Mouse (Mus musculus) midbrain, embryonic 10.5 days (tissue): ENCODE measurements around the gene Pbx1. TPM values are rescaled to one million over a fixed set of nuclear protein-coding genes. Genes with fewer than 3 reads are reported as not detected.

Experiments
- DNase-seq: peaks from one replicate; pipeline ENCODE4 v3.0.0-alpha.2; 2017; ENCODE audit warnings: low spot score
- H3K27ac ChIP-seq: fragments of 300-500 bp; sonication (generic); replicated peaks from 2 replicates; pipeline ENCODE4 v1.5.1; 2016; ENCODE audit warnings: mild to moderate bottlenecking
- H3K27me3 ChIP-seq: fragments of 300-500 bp; sonication (generic); 2 replicates; pipeline ENCODE4 v1.6.1; 2016; ENCODE audit warnings: low read depth, mild to moderate bottlenecking; ENCODE audit not compliant: poor library complexity, severe bottlenecking
- H3K36me3 ChIP-seq: fragments of 300-500 bp; sonication (generic); 2 replicates; pipeline ENCODE4 v1.6.1; 2016; ENCODE audit warnings: mild to moderate bottlenecking, moderate library complexity
- H3K4me1 ChIP-seq: fragments of 300-500 bp; sonication (generic); 2 replicates; pipeline ENCODE4 v1.6.1; 2016
- H3K4me3 ChIP-seq: fragments of 300-500 bp; sonication (generic); 2 replicates; pipeline ENCODE4 v1.5.1; 2016; ENCODE audit warnings: mild to moderate bottlenecking, moderate library complexity
- H3K9me3 ChIP-seq: fragments of 300-500 bp; sonication (generic); replicated peaks from 2 replicates; pipeline ENCODE4 v1.6.1; 2016; ENCODE audit warnings: mild to moderate bottlenecking
- WGBS: fragments of 180-500 bp; shearing (Covaris S2); methylation state at CpG from one replicate; pipeline ENCODE4 v1.1.7; 2016; 5-methylcytosine and 5-hydroxymethylcytosine counted together
- polyA plus RNA-seq: library from polyadenylated mRNA; unstranded; fragments of >200 nt; fragmentation: Nextera tagmentation; extraction: Ambion mirVana; gene quantifications from 2 replicates; pipeline ENCODE4 v1.2.1, GENCODE M21; 2016

The Pbx1 gene
- polyA plus RNA-seq, 1 experiment from 2014 or later = 34.9 TPM

DNA sequence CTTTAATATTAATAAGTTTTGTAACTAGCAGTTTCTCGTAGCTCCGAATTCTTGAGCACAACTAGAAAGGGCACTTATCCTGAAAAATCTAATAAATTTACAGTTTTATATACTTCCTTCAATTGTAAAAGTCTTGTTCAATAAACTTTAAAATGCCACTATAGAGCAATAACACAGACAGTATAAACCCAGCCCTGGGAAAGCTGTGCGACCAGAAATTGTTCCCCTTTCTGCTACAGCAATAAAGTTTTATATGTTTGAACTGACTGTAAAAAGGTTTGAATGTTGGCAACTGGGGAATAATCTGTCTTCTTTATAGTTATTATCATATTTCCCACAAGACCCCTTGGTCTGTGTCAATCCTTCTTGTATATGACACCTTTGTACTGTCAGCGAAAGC, 136.3 kb downstream of the Pbx1 start:
- no peak overlapping the region for H3K27ac ChIP-seq
- DNase-seq = no peak
- H3K4me3 ChIP-seq = no peak overlapping the region
- H3K9me3 ChIP-seq = no peaks in the 10 kb centered on the region
- H3K36me3 ChIP-seq = peaks cover 23% of the 10 kb centered on the region
- no peaks in the 10 kb centered on the region for H3K27me3 ChIP-seq
- peaks cover 30% of the 10 kb centered on the region for H3K4me1 ChIP-seq
- WGBS = 97% methylated on average over 4 of the region's 4 CpGs

DNA sequence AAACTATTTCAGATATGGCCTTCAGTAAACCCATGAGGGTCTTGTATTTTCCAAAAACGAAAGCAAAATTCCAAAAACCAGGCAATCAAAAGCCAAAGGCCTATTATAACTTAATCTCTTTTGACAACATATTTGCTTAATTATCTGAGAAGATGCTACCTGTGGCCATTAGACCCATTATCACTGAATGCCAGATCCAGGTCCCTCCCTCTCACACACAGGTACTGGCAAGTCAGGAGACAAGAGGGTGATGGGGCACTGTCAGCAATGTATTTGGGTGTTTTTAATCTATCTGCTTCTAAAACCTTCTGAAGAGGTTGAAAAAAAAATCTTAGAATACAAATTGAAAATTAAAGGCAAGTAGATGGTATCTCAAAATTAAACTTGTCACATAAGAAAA, 138.4 kb downstream of the Pbx1 start:
- Histone ChIP-seq H3K4me3 (no peak overlapping the region), H3K36me3 (peaks cover 9% of the 10 kb centered on the region), H3K27ac (no peak overlapping the region), H3K27me3 (no peaks in the 10 kb centered on the region), H3K9me3 (no peaks in the 10 kb centered on the region), H3K4me1 (peaks cover 47% of the 10 kb centered on the region)
- 84% methylated on average over 1 of the region's 1 CpGs for WGBS
- DNase-seq = no peak

DNA sequence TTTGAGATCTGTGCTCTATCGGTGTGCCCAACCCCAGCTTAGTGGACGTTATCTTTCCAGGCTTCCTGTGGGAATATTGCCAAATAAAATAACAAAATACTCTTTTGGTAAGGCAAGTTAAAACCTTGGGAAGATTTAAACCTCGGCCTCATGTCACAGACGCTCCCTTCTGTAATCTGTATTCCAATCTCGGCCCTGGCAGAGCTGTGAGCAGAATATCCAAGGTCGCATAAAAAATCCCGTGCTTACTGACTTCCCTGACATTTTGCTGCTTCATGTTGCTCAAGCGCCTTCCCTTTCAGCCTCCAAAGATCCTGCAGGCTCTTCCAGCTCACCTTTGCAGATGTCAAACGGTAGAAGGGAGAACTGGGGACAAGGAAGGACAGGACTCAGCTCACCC, 140.0 kb downstream of the Pbx1 start:
- Histone ChIP-seq H3K4me3 (no peak overlapping the region), H3K27ac (peak overlapping the region; percentile 72; the same call in 1 of the 2 replicates), H3K4me1 (peaks cover 63% of the 10 kb centered on the region), H3K36me3 (no peaks in the 10 kb centered on the region), H3K9me3 (no peaks in the 10 kb centered on the region), H3K27me3 (no peaks in the 10 kb centered on the region)
- 84% methylated on average over 9 of the region's 9 CpGs for WGBS
- DNase-seq = no peak

DNA sequence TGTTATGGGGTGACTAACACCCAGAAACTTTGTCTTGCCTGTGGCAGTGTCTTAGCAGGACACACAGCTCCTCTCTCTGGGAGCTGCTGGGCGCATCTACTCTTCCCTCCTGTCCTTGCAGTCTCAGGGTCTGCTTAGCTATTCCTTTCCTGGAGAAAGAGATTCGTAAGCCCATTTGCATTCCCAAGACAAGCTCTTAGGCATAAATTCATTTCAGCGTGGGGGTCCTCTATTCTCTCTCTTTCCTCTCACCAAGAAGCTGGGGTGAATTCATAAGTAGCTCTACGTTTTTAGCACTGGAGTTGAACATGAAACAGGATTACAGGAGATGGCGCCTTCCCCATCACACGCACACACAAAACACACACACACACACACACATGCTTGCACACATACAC, 140.4 kb downstream of the Pbx1 start:
- Histone ChIP-seq H3K9me3 (no peaks in the 10 kb centered on the region), H3K27ac (peak overlapping the region; percentile 72), H3K4me1 (peaks cover 68% of the 10 kb centered on the region), H3K4me3 (no peak overlapping the region), H3K27me3 (no peaks in the 10 kb centered on the region), H3K36me3 (no peaks in the 10 kb centered on the region)
- 79% methylated on average over 6 of the region's 6 CpGs for WGBS
- no peak for DNase-seq

DNA sequence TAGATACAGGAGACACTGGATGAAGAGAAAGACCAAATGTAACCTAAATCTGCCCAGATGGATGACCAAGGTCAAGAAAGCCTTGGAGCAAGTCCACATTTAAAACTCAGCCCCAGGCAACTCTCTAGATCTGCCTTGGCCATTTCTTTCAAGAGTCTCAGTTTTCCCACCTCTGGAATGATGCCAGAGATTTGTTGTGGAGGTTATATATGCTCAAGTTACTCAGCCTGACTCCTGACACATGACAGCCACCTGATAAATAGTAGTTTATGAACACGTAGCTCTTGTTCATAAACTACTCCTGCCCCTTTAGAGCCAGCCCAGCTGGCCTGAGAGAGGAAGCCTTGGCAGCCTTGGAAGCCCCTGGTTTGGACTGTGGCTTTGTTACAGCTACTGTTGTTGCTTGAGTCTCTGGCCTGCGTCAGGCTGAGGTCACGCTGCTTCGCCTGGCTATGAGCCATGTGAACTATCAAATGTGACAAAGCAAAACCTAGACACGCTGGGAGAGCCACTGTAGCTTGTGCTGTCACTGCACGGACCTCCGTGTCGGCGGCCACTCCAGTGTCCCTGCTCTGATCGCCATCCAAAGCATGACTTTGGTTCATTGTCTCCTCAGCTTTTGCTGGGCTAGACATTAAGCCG, 140.9 kb downstream of the Pbx1 start:
- Histone ChIP-seq H3K4me1 (peaks cover 69% of the 10 kb centered on the region), H3K9me3 (no peaks in the 10 kb centered on the region), H3K4me3 (no peak overlapping the region), H3K36me3 (no peaks in the 10 kb centered on the region), H3K27ac (peak overlapping the region; percentile 91), H3K27me3 (no peaks in the 10 kb centered on the region)
- no peak for DNase-seq
- 89% methylated on average over 11 of the region's 11 CpGs for WGBS

DNA sequence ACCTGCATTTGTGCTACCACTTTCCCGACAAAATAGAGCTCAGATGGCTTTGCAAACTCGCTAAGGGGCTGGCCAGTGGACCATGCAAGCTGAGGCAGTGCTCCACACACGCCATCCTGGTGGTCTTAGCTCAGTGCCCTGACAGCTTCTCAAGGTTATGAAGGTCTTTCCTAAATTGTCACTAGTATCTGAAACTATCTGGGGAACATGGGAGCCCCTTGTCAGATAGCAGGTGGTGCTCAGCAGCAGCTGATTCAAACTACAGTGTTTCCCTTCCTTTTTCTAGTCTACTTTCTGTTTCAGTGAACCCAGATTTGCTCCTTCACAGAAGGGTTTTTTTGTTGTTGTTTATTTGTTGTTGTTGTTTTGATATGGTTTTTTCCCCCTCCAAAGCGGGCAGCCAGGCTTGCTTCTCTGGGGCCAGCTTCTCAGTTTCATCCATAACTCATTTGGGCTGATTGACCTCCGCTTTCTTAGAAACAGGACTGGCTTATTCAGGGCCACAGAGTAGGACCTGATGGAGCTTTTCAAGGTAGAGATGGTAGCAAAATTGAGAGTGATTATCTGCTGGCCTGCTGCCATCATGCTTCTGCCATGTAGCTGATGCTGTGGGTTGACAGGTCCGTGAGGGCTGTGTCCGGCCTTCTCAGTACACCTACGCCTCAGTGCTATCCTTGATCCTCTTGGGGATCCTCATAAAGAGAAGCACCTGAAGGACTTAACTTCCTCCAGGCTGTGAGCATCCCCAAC, 141.7 kb downstream of the Pbx1 start:
- Histone ChIP-seq H3K36me3 (no peaks in the 10 kb centered on the region), H3K4me3 (no peak overlapping the region), H3K27me3 (no peaks in the 10 kb centered on the region), H3K9me3 (no peaks in the 10 kb centered on the region), H3K27ac (peak overlapping the region; percentile 91), H3K4me1 (peaks cover 75% of the 10 kb centered on the region)
- no peak for DNase-seq
- WGBS = 84% methylated on average over 8 of the region's 8 CpGs

DNA sequence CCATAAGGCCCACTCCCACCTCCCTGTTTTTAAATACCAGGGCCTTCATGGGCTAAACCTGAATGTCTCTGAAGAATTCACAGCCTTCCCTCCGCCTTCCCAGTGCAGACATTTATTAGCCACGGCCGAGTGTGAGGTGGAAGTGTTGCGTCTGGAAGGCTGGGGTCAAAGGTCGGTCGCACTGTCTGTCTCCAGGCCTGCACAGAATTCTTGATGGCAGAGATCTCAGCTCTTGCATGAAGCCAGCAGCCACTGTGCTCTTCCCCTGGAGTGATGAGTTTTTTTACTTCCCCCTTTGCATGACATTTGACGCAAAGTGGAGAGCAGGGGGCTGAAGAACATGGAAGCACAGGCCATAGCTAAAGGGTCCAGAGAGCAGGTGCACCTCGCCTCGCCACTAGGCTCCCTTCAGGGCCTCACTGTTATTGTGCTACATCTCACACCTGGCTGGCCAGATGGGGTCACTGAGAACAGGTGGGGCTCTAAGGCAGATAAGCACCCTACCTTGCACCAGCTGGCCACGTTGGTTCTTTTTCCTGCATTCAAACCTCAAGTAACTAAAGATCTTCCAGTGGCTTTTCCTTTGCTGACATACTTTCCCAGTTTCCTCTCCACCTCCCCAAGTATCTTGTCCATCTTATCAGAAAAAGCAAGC, 143.1 kb downstream of the Pbx1 start:
- peaks cover 89% of the 10 kb centered on the region for H3K4me1 ChIP-seq
- 0 out of 2 replicates have a peak overlapping the region, but pooled peaks have one; percentile 36 for H3K4me3 ChIP-seq
- H3K36me3 ChIP-seq = no peaks in the 10 kb centered on the region
- peak overlapping the region; percentile 91 for H3K27ac ChIP-seq
- H3K27me3 ChIP-seq = no peaks in the 10 kb centered on the region
- DNase-seq = peak; percentile 32
- H3K9me3 ChIP-seq = no peaks in the 10 kb centered on the region
- 47% methylated on average over 10 of the region's 10 CpGs for WGBS

DNA sequence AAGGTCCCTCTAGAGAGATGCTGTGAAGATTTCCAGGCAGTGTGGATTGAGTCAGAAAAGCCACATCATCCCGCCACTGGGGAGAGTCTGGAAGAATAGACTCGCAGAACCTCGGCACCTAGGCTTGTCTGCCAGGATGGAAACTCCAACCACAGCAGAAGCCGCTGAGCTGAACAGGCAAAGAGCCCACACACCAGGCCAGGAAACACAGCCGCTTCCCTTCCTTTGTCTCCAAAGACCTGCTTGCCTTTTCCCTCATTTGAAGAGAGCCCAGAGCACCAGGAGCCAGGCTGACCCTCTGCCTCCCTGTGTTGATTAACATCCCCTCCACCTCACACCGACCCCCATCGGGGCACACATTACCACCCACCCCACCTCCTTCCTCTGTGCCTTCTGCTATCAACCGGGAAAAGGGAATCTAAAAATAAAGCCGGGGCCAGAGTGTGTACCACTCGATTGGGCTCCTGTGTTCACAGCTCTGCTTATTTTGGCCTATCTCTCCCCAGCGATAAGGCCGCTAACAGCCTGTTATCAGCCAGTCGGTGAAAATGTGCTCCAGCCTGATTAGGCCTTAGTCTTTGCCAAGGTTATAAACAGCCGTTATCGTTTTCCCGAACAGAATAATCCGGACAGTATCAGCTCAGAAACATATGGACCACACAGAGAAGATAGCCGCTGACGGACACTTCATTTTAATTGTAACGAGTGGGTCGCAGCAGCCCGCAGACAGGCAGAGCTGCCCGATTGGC, 144.1 kb downstream of the Pbx1 start:
- Histone ChIP-seq H3K36me3 (no peaks in the 10 kb centered on the region), H3K9me3 (no peaks in the 10 kb centered on the region), H3K27me3 (no peaks in the 10 kb centered on the region), H3K4me1 (peaks cover 99% of the 10 kb centered on the region), H3K27ac (peak overlapping the region; percentile 91), H3K4me3 (peak overlapping the region; percentile 36)
- peak; percentile 57 for DNase-seq
- WGBS = 44% methylated on average over 23 of the region's 23 CpGs

DNA sequence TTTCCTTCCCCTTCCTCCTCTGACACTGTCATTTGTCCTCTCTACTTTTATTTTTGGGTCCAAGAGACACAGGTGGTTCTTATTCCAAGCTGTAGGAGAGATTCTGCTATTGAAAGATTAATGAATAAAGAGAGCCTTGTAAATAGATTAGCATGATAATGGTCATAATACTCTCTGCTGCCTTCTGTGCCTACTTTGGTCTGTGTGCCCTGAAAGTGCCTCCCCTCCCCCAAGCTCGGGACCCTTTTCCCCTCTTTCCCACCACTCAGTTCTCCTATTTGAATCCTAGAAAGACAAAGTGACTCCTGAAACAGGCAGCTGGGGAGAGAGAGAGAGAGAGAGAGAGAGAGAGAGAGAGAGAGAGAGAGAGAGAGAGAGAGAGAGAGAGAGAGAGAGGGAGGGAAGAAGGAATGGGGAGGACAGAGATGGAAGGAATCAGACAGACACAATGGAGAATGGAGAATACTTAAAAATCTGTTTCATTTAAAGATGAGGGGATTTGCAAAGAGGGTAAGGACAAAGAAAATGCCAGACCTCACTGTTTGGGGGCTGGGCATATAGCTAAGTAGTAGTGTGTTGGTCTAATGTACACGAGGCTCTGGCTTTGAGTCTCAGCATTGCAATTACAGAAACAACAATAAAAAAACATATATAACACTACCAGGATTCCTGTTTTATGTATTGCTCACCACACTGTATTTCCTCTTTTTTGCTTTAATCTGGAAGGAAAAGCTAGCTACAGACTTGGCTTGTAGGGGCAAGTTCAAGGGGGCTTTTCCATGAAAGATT, 145.0 kb downstream of the Pbx1 start:
- peak; percentile 55 for DNase-seq
- Histone ChIP-seq H3K27ac (peak overlapping the region; percentile 91), H3K4me1 (peaks cover 94% of the 10 kb centered on the region), H3K9me3 (no peaks in the 10 kb centered on the region), H3K36me3 (no peaks in the 10 kb centered on the region), H3K4me3 (peak overlapping the region; percentile 36), H3K27me3 (no peaks in the 10 kb centered on the region)
- WGBS = 26% methylated on average over 2 of the region's 2 CpGs

DNA sequence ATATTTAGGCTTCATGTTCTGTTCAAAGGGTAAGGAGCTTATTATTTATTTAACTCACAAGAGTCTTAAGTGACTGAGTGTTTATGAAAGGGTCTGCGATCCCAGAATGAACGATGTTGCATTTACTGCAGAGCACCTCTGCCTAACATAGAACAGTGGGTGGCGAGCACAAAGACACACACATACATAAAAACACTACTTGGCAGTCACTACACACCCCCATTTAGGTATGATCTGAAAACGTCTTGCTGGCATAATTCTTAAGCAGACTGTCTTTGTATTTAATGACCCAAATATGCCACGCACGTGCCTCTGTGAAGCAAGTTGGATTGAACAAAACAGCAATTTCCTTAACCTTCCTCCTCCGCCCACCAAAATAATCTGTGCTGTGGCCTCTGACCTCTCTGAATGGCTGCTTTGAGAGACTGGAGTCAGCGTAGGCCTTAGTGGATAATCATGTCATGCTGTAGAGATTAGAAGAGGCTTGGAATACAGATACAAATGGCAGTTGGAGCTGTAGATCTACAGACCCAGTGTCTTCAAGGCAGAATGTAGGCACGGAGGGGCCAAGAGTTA, 147.4 kb downstream of the Pbx1 start:
- no peaks in the 10 kb centered on the region for H3K9me3 ChIP-seq
- no peaks in the 10 kb centered on the region for H3K36me3 ChIP-seq
- no peaks in the 10 kb centered on the region for H3K27me3 ChIP-seq
- H3K4me1 ChIP-seq = peaks cover 78% of the 10 kb centered on the region
- 30% methylated on average over 9 of the region's 9 CpGs for WGBS
- no peak overlapping the region for H3K4me3 ChIP-seq
- peak overlapping the region; percentile 64 for H3K27ac ChIP-seq
- DNase-seq = peak; percentile 36

DNA sequence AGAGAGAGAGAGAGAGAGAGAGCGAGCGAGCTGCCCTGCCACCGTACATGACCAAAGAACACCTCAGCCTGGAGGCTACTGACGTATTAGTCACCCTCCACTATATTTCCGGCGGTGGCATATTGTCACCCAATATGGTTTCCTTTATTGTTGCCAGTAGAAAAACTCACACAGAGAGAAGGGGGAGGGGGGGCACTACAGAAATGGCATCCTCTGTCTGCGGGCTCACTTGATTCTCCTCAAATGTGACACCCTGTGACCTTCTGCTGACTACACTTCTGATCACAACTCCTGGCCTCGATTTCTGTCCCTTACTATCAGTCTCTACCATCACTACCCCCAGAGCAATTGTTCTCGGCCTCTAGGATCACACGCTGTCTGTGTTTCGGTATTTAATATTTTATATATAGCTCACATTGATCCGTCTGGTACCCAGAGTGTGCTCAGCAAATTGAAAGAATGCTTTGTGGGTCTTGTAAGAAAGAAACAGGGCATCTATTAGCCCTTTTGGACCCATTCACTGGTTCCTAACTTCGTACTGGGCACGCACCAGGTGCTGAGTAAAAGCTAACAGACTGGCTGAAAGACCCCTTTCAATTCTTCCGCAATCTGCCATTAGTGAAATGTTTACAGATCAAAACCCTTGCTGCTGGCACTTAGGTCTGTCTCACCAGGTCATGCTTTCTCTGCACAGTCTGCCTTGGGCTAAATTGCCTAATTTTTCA, 148.1 kb downstream of the Pbx1 start:
- Histone ChIP-seq H3K27ac (peak overlapping the region; percentile 64), H3K27me3 (no peaks in the 10 kb centered on the region), H3K9me3 (no peaks in the 10 kb centered on the region), H3K4me3 (no peak overlapping the region), H3K36me3 (no peaks in the 10 kb centered on the region), H3K4me1 (peaks cover 71% of the 10 kb centered on the region)
- DNase-seq = no peak
- 76% methylated on average over 15 of the region's 15 CpGs for WGBS
